Mouse (Mus musculus) liver, adult (tissue): ENCODE results near the gene Hnrnpab.
A peak's percentile ranks its signal among the peaks of the same experiment; 100 is the strongest.

ENCODE experiments used
- GATA4 ChIP-seq: IDR thresholded peaks from 2 replicates; pipeline ENCODE4 v1.6.1; 2014; ENCODE audit warnings: mild to moderate bottlenecking, low read length; ENCODE audit not compliant: insufficient replicate concordance

Hnrnpab gene

GRCm38 (mm10) chr11:51606447-51607095 is at the start of gene Hnrnpab:
Gene Hnrnpab (minus strand): TSS chr11:51606847.
- no peak for TF ChIP-seq GATA4

- no peak for TF ChIP-seq GATA4
Observed at GRCm38 (mm10) chr11:51654891-51655290, 48.2 kb upstream of the Hnrnpab start.

GRCm38 (mm10) chr11:51653736-51654135 is 47.1 kb upstream of the Hnrnpab start:
- TF ChIP-seq GATA4: no peak

GRCm38 (mm10) chr11:51652889-51653418 is 46.3 kb upstream of the Hnrnpab start:
- TF ChIP-seq GATA4: peak; percentile 88

GRCm38 (mm10) chr11:51650691-51651515 is 44.3 kb upstream of the Hnrnpab start, which contains the start of the genes N4bp3 and D930048N14Rik:
Gene N4bp3 (minus strand): TSS chr11:51650842.
Gene D930048N14Rik (plus strand): TSS chr11:51650954.
- TF ChIP-seq GATA4: no peak

- TF ChIP-seq GATA4: no peak
Observed at GRCm38 (mm10) chr11:51650261-51650660, 43.6 kb upstream of the Hnrnpab start.

- TF ChIP-seq GATA4: no peak
Observed at GRCm38 (mm10) chr11:51649889-51650199, 43.2 kb upstream of the Hnrnpab start.

GRCm38 (mm10) chr11:51649111-51649888 is 42.7 kb upstream of the Hnrnpab start:
- no peak for TF ChIP-seq GATA4

GRCm38 (mm10) chr11:51648566-51648965 is 41.9 kb upstream of the Hnrnpab start:
- TF ChIP-seq GATA4: no peak

- TF ChIP-seq GATA4: no peak
Observed at GRCm38 (mm10) chr11:51646751-51647667, 40.4 kb upstream of the Hnrnpab start.

- TF ChIP-seq GATA4: no peak
Observed at GRCm38 (mm10) chr11:51646245-51646644, 39.6 kb upstream of the Hnrnpab start.

- no peak for TF ChIP-seq GATA4
Observed at GRCm38 (mm10) chr11:51645293-51645692, 38.6 kb upstream of the Hnrnpab start.

- TF ChIP-seq GATA4: no peak
Observed at GRCm38 (mm10) chr11:51644217-51644616, 37.6 kb upstream of the Hnrnpab start.

- TF ChIP-seq GATA4: no peak
Observed at GRCm38 (mm10) chr11:51643761-51644160, 37.1 kb upstream of the Hnrnpab start.
